Mouse (Mus musculus) G1E (cell line): ENCODE results near the gene Ntsr1.

Experiments used
- CTCF ChIP-seq: IDR thresholded peaks from 2 replicates; pipeline ENCODE4 v1.5.1; 2012; ENCODE audit warnings: low read depth, low read length, inconsistent platforms, mixed read lengths
- GATA1 ChIP-seq: IDR thresholded peaks from 2 replicates; pipeline ENCODE4 v1.6.1; 2012; ENCODE audit warnings: borderline replicate concordance, low read length, inconsistent platforms, mixed read lengths
- GATA2 ChIP-seq: IDR thresholded peaks from 2 replicates; pipeline ENCODE4 v1.6.1; 2012; ENCODE audit warnings: low read depth, low read length, inconsistent platforms, borderline replicate concordance
- TAL1 ChIP-seq: conservative IDR thresholded peaks from 2 replicates; pipeline ENCODE4 v1.6.1; 2012; ENCODE audit warnings: low read depth, low read length, inconsistent platforms, mixed read lengths

DNA sequence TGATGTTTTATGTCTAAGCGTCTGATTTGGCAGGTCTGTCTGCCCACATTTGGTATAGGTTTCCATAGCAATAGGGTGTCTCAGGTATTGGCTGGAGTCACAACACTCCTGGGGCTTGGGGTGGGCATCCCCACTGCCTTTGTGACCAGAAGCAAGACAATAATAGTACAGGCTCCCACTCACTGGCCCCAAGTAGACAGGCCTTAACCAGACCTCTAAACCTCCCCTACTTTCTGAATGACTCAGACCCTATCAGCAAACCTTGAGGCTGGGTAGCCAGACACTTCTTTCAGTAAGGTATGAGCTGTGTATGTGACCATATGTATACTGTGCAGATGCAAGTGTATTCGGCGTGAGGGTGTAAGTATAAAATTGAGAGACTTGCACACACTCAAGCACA, 24.9 kb upstream of the Ntsr1 start:
- no peak for TF ChIP-seq CTCF
- TF ChIP-seq TAL1, result no peak
- TF ChIP-seq GATA1, result no peak
- no peak for TF ChIP-seq GATA2
